Mouse (Mus musculus) cerebellum, adult 11-12 months (tissue): ENCODE measurements around the gene Adra2a.

Experiments
- DNase-seq: peaks from one replicate; pipeline ENCODE4 v3.0.0; 2022

Gene Adra2a

GRCm38 (mm10) chr19:54043851-54044250 lies at the start of gene Adra2a:
Gene Adra2a, plus strand, starts transcription at chr19:54044151.
- no peak for DNase-seq

- peak; percentile 14 for DNase-seq
These were observed 49.7 kb upstream of the Adra2a start for GRCm38 (mm10) chr19:53994276-53994675.

- DNase-seq = no peak
These were observed 33.0 kb upstream of the Adra2a start for GRCm38 (mm10) chr19:54010973-54011372.

GRCm38 (mm10) chr19:54014999-54015398 lies 29.0 kb upstream of the Adra2a start:
- no peak for DNase-seq

- no peak for DNase-seq
These were observed 28.4 kb upstream of the Adra2a start for GRCm38 (mm10) chr19:54015503-54015902.

GRCm38 (mm10) chr19:54035100-54035499 lies 8.9 kb upstream of the Adra2a start:
- peak; percentile 30 for DNase-seq

- no peak for DNase-seq
These were observed 4.5 kb upstream of the Adra2a start for GRCm38 (mm10) chr19:54039441-54039840.

- DNase-seq = peak; percentile 14
These were observed 3.5 kb upstream of the Adra2a start for GRCm38 (mm10) chr19:54040356-54041028.

- DNase-seq = no peak
These were observed 3.0 kb upstream of the Adra2a start for GRCm38 (mm10) chr19:54041029-54041367.

GRCm38 (mm10) chr19:54044507-54045371 lies 788 bp downstream of the Adra2a start:
- DNase-seq = peak; percentile 15

- no peak for DNase-seq
These were observed 1.5 kb downstream of the Adra2a start for GRCm38 (mm10) chr19:54045412-54045811.

- peak; percentile 9 for DNase-seq
These were observed 2.2 kb downstream of the Adra2a start for GRCm38 (mm10) chr19:54045931-54046683.

GRCm38 (mm10) chr19:54046684-54047070 lies 2.7 kb downstream of the Adra2a start:
- DNase-seq = no peak

GRCm38 (mm10) chr19:54047386-54048050 lies 3.6 kb downstream of the Adra2a start:
- DNase-seq = no peak

GRCm38 (mm10) chr19:54048161-54048885 lies 4.4 kb downstream of the Adra2a start:
- DNase-seq = no peak

- no peak for DNase-seq
These were observed 7.7 kb downstream of the Adra2a start for GRCm38 (mm10) chr19:54051651-54052050.

GRCm38 (mm10) chr19:54055845-54056244 lies 11.9 kb downstream of the Adra2a start:
- DNase-seq = no peak

- no peak for DNase-seq
These were observed 24.5 kb downstream of the Adra2a start for GRCm38 (mm10) chr19:54068447-54068846.

- DNase-seq = no peak
These were observed 26.6 kb downstream of the Adra2a start for GRCm38 (mm10) chr19:54070521-54070920.

- no peak for DNase-seq
These were observed 28.4 kb downstream of the Adra2a start for GRCm38 (mm10) chr19:54072233-54072800.

GRCm38 (mm10) chr19:54076362-54077349 lies 32.7 kb downstream of the Adra2a start:
- no peak for DNase-seq
